Mouse (Mus musculus) embryonic facial prominence, embryonic 11.5 days (tissue): ENCODE data around the gene Nfe2l1. TPM values are rescaled to one million over a fixed set of nuclear protein-coding genes. Genes with fewer than 3 reads are reported as not detected.
"Not testable (repeated sequence)": the region's sequence is repeated elsewhere in the genome, so short reads cannot be mapped to it uniquely, and the experiment has no call there.

Source experiments
- ATAC-seq: fragments of 200-750 bp; cut with Nextera tagmentation; replicated peaks from 2 replicates; pipeline ENCODE4 v1.8.0; 2017; ENCODE audit warnings: low read depth; ENCODE audit not compliant: insufficient number of reproducible peaks, low FRiP score, low TSS enrichment
- DNase-seq: peaks from one replicate; pipeline ENCODE4 v3.0.0-alpha.2; 2015; ENCODE audit warnings: low spot score
- H3K27ac ChIP-seq: fragments of 300-500 bp; sonication (generic); replicated peaks from 2 replicates; pipeline ENCODE4 v1.5.1; 2014; ENCODE audit warnings: mild to moderate bottlenecking, low read depth, low read length, control low read depth
- H3K27me3 ChIP-seq: fragments of 300-500 bp; sonication (generic); 2 replicates; pipeline ENCODE4 v1.6.1; 2014; ENCODE audit warnings: mild to moderate bottlenecking, low read length, moderate library complexity, mixed read lengths; ENCODE audit not compliant: control insufficient read depth, insufficient read depth
- H3K36me3 ChIP-seq: fragments of 300-500 bp; sonication (generic); replicated peaks from 2 replicates; pipeline ENCODE4 v1.6.1; 2014; ENCODE audit warnings: low read depth, mild to moderate bottlenecking, low read length, moderate library complexity, mixed read lengths; ENCODE audit not compliant: control insufficient read depth, insufficient read depth
- H3K4me1 ChIP-seq: fragments of 300-500 bp; sonication (generic); 2 replicates; pipeline ENCODE4 v1.6.1; 2014; ENCODE audit warnings: low read length, mixed read lengths; ENCODE audit not compliant: control insufficient read depth, insufficient read depth
- H3K4me2 ChIP-seq: fragments of 300-500 bp; sonication (generic); 2 replicates; pipeline ENCODE4 v1.6.1; 2014; ENCODE audit warnings: low read depth, mild to moderate bottlenecking, control low read depth, low read length, moderate library complexity
- H3K4me3 ChIP-seq: fragments of 300-500 bp; sonication (generic); 2 replicates; pipeline ENCODE4 v1.5.1; 2014; ENCODE audit warnings: low read depth, low read length, control low read depth
- H3K9ac ChIP-seq: fragments of 300-500 bp; sonication (generic); replicated peaks from 2 replicates; pipeline ENCODE4 v1.6.1; 2014; ENCODE audit warnings: mild to moderate bottlenecking, control low read depth, low read length
- H3K9me3 ChIP-seq: fragments of 300-500 bp; sonication (generic); replicated peaks from 2 replicates; pipeline ENCODE4 v1.6.1; 2016; ENCODE audit warnings: mild to moderate bottlenecking, low read length, inconsistent platforms, mixed read lengths; ENCODE audit not compliant: control insufficient read depth
- WGBS: fragments of 180-500 bp; shearing (Covaris S2); extraction: QIAGEN DNeasy Blood & Tissue Kit; methylation state at CpG from one replicate; pipeline ENCODE4 v1.1.7; 2014; 5-methylcytosine and 5-hydroxymethylcytosine counted together
- polyA plus RNA-seq: library from polyadenylated mRNA; unstranded; fragments of >200 nt; fragmentation: Nextera tagmentation; extraction: Ambion mirVana; gene quantifications from 2 replicates; pipeline ENCODE4 v1.2.1, GENCODE M21; 2014

Gene Nfe2l1
- polyA plus RNA-seq, 1 experiment from 2014 or later: 32.5 TPM

DNA sequence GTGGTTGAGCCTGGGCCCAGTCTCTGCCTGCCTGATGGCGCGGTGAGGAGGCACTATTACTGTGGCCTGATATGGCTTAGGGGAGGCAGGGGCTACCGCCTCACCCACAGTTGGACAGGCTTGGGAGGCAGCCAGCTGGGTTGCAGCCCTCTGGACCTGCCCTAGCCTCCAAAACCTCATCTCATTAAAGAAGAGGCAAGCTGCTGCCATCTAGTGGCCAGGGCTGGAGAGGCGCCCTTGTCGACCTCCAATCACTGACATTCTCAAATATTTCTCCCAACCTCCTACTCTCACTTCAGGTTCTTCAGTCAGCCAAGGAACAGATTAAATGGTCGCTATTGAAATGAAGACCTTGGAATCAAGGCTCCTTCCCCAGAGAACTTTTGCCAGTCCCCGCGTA lies 30.8 kb upstream of the Nfe2l1 start:
- H3K4me2 ChIP-seq: no peak overlapping the region
- ATAC-seq: no peak

DNA sequence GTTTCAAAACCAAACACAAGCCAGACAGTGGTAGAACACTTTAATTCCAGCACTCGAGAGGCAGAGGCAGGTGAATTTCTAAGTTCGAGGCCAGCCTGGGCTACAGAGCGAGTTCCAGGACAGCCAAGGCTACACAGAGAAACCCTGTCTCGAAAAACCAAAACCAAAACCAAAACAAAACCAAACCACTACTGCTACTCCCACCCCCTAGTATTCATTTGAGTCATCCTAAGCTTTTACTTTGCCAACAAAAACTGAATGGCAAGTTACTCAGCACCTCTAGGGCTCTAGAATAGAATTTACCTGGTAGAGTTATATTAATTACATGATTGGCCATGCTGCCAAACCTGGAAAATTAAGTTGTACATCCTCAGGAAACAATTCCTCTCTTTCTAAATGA lies 29.9 kb upstream of the Nfe2l1 start:
- Histone ChIP-seq H3K4me2 (no peak overlapping the region), H3K27me3 (no peaks in the 10 kb centered on the region), H3K4me1 (peaks cover 6% of the 10 kb centered on the region), H3K9ac (no peak overlapping the region), H3K36me3 (no peaks in the 10 kb centered on the region), H3K4me3 (no peak overlapping the region), H3K27ac (no peak overlapping the region), H3K9me3 (no peaks in the 10 kb centered on the region)
- no peak for ATAC-seq
- WGBS: 79% methylated on average over 4 of the region's 4 CpGs
- no peak for DNase-seq

More for the DNA sequence above, 30.8 kb upstream of the Nfe2l1 start:
- Histone ChIP-seq H3K36me3 (no peaks in the 10 kb centered on the region), H3K27ac (no peak overlapping the region), H3K9ac (no peak overlapping the region), H3K27me3 (no peaks in the 10 kb centered on the region), H3K9me3 (no peaks in the 10 kb centered on the region), H3K4me3 (no peak overlapping the region), H3K4me1 (peaks cover 6% of the 10 kb centered on the region)
- 5% methylated on average over 8 of the region's 8 CpGs for whole genome bisulfite sequencing
- DNase-seq: peak; percentile 90

DNA sequence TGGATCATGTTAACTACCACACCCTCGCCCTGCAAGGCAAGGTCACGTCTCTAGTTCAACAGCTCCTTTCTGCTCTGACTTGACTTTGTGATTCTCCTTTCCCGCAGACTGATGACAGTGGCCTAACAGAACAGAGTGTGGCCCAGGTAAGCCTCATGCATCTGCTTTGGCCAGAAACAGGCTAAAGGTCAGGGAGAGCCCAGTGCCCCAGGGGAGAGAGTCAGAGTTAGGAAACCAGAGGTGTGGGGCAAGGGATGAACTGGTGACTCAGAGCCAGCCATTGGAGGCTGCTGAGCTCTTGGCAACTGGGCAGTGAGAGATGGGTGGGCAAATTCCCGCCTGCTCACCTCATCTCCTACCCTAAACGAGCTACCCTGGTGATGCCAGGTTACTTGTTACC lies 27.7 kb upstream of the Nfe2l1 start:
- WGBS: 66% methylated on average over 5 of the region's 5 CpGs
- no peaks in the 10 kb centered on the region for H3K9me3 ChIP-seq
- no peaks in the 10 kb centered on the region for H3K36me3 ChIP-seq
- H3K4me1 ChIP-seq: no peaks in the 10 kb centered on the region; the same call in 1 of the 2 replicates
- DNase-seq: no peak
- H3K4me3 ChIP-seq: no peak overlapping the region
- no peak overlapping the region for H3K27ac ChIP-seq
- no peak for ATAC-seq
- H3K27me3 ChIP-seq: no peaks in the 10 kb centered on the region
- H3K9ac ChIP-seq: 0 out of 2 replicates have a peak overlapping the region, but pooled peaks have one; percentile 13
- H3K4me2 ChIP-seq: no peak overlapping the region

DNA sequence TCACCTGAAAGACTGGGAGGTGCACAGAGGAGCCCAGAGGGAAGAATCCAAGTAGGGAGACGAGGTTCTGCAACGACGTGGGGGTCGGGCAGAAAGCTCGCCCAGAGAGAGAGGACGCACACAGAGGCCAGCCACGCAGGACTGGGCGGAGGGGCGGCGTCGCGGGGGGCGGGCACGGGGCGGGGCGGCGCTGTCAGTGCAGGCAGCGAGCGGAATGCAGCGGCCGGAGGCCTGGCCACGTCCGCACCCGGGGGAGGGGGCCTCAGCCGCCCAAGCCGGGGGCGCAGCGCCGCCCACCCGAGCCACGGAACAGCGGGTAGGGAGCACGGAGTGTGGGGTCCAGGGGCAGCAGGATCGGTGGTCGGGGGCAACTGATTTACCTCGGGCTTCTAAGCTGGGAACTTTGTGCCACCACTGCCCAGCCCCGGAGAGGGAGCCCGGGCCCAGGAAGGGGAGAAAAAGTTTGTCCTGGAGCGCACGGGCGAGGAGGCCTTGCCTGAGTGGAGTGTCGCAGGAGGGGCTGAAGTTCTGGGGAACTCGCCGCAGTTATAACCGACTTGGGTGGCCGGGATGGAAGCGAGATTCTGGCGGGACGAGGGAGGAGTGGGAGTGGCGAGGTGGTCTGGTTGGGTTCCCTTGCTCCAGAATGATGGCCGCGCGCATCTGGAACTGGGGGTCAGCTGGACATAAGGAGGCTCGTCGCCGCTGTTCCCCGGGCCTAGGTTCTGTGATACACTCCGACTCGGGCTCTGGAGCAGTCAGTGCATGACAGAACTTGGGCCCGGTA lies 20.1 kb upstream of the Nfe2l1 start, which contains the start of gene Copz2:
Gene Copz2 (plus strand): TSS at position 190 of the 787 bp plus-strand sequence.
- WGBS: under 1% methylated on average over 55 of the region's 60 CpGs
- Histone ChIP-seq H3K27me3 (no peaks in the 10 kb centered on the region), H3K36me3 (no peaks in the 10 kb centered on the region), H3K9me3 (no peaks in the 10 kb centered on the region), H3K4me3 (peak within 1 kb of the TSS; percentile 55), H3K4me1 (no peaks in the 10 kb centered on the region; the same call in 1 of the 2 replicates), H3K9ac (peak within 1 kb of the TSS; percentile 52), H3K27ac (no peak within 1 kb of the TSS), H3K4me2 (peak within 1 kb of the TSS; percentile 88)
- peak; percentile 54 for DNase-seq
- ATAC-seq: peak; percentile 61

DNA sequence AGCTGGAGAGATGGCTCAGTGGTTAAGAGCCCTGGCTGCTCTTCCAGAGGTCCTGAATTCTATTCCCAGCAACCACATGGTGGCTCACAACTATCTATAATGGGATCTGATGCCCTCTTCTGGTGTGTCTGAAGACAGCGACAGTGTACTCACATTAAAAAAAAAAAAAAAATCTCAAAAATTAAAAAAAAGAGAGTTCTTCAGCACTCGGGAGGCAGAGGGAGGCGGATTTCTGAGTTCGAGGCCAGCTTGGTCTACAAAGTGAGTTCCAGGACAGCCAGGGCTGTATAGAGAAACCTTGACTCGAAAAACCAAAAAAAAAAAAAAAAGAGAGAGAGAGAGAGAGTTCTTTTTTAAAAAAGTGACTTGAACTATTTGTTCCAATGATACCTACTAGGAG lies 19.4 kb upstream of the Nfe2l1 start:
- H3K27ac ChIP-seq, H3K27me3 ChIP-seq, H3K9me3 ChIP-seq, H3K4me1 ChIP-seq, H3K4me3 ChIP-seq, H3K36me3 ChIP-seq, H3K9ac ChIP-seq, ATAC-seq, DNase-seq: not testable (repeated sequence)
- 74% methylated on average over 5 of the region's 5 CpGs for WGBS
- 0 out of 2 replicates have a peak overlapping the region, but pooled peaks have one; percentile 88 for H3K4me2 ChIP-seq

DNA sequence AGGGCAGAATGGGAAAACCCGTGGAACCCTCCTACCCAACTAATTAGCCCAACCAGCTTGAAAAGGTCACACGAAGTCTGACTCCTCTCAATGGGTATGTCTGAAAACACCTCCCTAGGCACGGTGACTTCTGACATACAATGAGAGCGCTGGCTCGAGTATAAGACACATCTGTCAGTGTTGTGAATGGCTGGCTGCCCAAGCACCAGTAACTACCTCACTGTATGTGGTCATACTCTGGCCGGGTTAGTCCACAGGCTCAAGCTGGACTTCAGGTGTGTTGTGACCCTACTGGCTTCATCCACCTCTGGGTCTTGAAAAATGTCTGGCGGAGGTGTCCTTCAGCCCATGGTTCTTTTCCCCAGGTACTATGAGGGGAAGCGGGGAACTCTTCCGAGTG lies 18.9 kb upstream of the Nfe2l1 start:
- no peak overlapping the region for H3K9ac ChIP-seq
- H3K4me2 ChIP-seq: no peak overlapping the region
- no peak for DNase-seq
- no peak overlapping the region for H3K27ac ChIP-seq
- 65% methylated on average over 9 of the region's 9 CpGs for WGBS
- H3K9me3 ChIP-seq: no peaks in the 10 kb centered on the region
- ATAC-seq: no peak
- no peaks in the 10 kb centered on the region for H3K36me3 ChIP-seq
- no peaks in the 10 kb centered on the region for H3K27me3 ChIP-seq
- no peak overlapping the region for H3K4me3 ChIP-seq
- H3K4me1 ChIP-seq: no peaks in the 10 kb centered on the region; the same call in 1 of the 2 replicates

DNA sequence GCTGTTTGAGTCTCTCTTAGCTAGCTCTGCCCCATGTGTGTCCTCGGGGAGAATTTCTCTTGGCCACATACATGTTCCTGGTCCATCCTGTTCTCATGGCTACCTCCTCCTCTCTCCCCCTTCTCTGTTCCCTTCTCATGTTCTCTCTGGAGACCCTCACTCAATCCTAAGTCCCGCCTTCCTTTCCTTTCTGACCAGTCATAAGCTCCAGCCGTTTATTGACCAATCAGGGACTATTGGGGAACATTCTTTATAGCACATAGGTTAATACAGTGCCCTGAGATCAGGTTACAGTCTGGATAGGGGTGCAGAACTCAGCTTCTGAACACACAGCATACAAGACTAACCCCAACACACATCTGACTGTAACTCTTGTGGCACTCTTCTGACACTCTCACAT lies 17.5 kb upstream of the Nfe2l1 start:
- no peak overlapping the region for H3K4me2 ChIP-seq
- no peak overlapping the region for H3K9ac ChIP-seq
- no peaks in the 10 kb centered on the region; the same call in 1 of the 2 replicates for H3K4me1 ChIP-seq
- no peak overlapping the region for H3K4me3 ChIP-seq
- no peaks in the 10 kb centered on the region for H3K9me3 ChIP-seq
- WGBS: 48% methylated on average over 3 of the region's 3 CpGs
- no peaks in the 10 kb centered on the region for H3K27me3 ChIP-seq
- DNase-seq (peak; percentile 75), ATAC-seq (peak; percentile 74)
- H3K36me3 ChIP-seq: no peaks in the 10 kb centered on the region
- no peak overlapping the region for H3K27ac ChIP-seq

DNA sequence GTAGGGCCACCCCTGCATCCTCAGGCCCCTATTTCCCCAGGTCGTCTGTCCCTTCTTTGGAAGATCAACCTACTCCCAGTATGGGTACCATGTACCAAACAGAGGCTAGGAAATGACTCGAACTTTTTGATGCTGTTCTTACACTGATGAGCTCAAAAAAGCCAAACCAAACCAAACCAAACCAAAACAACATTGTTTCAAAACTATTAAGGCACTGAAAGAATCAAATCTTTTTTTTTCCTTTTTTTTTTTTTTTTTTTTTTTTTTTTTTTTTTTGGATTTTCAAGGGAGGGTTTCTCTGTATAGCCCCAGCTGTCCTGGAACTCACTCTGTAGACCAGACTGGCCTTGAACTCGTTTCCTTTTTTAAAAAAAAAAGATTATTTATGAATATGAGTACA lies 13.9 kb upstream of the Nfe2l1 start:
- DNase-seq (no peak), ATAC-seq (no peak)
- Histone ChIP-seq H3K9ac (no peak overlapping the region), H3K27me3 (no peaks in the 10 kb centered on the region), H3K9me3 (no peaks in the 10 kb centered on the region), H3K27ac (no peak overlapping the region), H3K36me3 (no peaks in the 10 kb centered on the region), H3K4me2 (no peak overlapping the region), H3K4me3 (no peak overlapping the region), H3K4me1 (no peaks in the 10 kb centered on the region; the same call in 1 of the 2 replicates)
- WGBS: 61% methylated on average over 3 of the region's 3 CpGs
